Mouse (Mus musculus): ENCODE measurements at regions not wholly inside any gene's neighbourhood (a gene's known extent, or its start where the extent isn't known, plus 50 kb on each side); places are given as distances from the start of the nearest gene placed in this dataset.

DNA sequence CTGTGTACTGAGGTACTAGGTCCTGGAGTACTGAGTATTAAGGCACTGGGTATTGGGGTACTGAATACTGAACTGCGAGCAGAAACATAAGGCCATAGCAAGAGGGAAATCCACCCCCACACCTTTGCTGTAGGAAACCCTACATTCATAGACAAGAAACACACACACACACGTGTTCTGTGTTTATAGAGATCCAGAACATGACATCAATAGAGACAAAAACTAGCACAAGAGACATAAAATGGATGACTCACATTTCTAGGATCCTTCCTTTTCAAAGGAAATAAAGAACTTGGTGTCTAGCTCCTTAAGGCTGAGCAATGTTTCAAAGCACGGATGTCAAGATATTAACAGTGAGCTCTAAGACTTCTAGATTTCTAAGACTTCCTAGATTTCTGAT is 49.9 kb upstream of the Nepro start:
- DNase-seq, result no peak

DNA sequence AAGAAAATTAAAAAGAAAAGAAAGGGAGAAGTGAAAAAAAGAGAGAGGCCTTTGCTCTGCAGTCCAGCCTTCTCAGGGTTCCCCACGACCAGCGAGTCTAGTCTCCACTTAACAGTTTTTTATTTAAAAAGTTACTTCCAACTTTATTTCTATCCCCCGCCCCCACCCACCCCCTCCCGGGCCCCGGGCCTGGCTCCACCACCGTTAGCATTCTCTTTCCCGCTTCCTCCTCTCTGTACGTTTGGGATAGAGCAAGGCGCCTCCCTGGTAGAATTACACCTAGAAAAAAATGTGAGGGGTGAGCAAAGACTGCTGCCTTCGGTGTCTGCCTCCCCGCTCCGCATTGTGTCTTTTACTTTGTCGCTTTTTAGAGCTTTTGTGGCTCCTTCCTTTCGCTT is 51.7 kb upstream of the Nepro start:
- no peak for DNase-seq

DNA sequence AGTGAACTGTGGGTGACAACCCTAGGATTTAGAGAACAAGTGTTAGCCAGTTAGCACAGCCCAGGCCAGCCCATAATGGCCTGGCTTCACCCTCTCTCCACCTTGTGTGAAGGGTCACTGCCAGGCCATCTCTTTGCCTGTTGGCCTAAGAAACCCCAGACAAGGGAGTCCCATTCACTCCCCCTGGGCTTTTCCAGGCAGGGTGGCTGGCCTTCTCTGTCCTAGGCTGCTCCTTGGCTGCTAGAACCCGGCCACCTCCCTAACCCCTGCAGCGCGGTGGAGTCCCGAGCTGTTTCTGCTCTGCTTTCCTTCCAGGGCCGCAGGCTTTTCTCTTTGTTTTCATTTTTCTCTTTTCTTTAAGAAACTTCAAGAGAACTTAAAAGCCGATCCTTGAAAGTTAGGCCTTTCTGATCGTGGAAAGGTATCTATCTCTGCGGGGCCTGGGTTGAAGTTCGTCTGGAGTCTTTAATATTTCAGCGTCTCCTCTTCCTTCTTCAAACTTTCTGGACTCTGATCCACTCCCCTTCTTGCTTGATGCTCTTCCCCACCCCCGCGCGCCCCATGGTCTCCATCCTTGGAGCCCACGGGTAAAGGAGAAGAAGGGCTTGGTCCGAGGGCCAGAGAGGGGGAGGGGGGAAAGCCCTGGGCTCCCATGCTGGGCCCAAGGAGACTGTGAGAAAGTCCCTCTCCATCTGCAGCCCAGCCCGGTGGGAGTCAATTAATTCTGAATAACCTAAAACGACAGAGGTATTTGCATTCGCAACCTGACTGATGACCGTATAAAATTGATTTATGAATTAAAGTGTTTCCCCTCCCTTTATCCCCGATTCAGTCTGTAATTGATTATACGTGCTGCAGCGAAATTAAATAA is 52.3 kb upstream of the Nepro start:
- DNase-seq, result no peak

DNA sequence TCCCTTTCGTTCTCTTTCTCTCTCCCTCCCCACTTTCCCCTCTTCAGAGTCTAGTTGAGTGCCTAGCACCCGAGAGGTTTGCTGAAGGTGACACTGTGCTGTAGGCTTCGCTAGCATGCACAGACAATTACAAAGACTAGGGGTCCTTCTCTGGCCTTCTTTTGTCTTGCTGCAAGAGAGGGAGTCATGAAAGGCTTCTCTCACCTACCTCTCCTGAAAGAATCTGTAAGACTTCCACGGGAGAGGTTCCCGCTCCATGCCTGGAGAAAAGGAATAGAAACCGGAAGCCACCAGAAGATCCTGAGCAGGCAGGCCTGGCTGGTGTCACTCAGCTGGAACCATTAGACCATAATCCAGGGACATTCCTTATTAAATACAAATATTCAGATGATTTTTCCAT is 56.0 kb upstream of the Nepro start:
- DNase-seq, result no peak

DNA sequence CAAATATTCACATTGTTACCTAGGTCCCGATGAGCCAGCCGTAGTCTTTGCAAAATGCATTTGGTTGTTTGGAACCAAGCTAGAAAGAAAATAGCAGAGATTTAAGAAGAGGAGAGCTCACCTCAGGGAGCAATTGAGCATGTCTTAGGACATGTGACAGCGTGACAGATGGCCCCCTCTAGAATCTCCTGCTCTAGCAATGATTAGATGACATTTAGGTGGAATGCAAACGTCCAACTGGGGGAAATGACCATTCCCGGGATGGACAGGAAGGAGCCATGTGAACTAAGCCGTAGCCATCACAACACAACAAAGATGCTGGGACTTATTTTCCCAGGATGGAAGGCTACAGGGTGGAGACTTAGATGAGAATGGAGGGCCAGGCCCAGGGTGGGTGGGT is 57.0 kb upstream of the Nepro start:
- DNase-seq, result no peak

DNA sequence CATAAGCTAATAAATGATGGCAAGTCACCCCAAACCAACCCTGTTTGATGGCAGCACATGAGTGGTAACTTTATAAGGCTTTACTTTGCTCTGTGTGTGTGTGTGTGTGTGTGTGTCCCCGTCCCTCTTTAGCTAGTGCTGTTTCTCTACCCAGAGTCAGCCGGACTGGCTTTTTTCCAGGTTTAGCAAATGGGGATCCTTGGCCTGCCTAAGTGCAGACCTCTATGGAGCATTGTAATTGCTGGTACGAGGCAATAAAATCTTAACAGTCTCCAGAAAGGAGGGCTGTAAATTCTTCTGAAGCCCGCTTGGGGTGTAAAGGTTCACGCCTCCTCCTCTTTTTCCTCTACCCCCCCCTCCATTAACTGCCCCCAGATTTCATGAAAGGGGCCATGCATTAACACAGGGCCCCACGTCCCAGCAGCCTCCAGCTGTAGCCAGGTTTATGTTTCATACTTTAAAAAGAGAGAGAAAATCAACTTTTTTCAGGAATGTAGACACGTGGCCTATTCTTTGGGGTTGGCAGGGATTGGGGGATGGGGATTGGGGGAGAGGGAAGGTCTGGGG is 57.6 kb upstream of the Nepro start:
- DNase-seq, result peak; percentile 42

DNA sequence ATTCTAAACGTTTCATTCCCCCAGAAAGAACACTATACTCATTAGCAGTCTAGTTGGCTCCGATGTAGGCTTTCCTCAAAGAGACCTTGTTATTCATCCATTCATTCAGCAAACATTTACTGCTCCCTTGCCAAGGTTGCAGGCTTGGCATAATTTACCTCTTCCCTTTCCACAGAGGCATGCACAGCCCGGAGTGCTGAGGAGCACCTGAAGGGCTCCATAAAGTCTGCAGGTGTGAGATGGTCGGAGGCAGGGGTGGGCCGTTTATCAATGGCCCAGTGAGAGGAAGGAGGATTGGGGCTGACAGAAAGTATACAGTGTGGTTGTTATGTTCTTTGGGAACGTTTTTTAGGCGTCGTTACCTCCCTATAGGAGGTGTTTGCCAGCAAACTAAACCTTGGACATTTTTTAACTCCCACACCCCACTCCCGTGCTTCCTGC is 58.6 kb upstream of the Nepro start:
- peak; percentile 37 for DNase-seq

DNA sequence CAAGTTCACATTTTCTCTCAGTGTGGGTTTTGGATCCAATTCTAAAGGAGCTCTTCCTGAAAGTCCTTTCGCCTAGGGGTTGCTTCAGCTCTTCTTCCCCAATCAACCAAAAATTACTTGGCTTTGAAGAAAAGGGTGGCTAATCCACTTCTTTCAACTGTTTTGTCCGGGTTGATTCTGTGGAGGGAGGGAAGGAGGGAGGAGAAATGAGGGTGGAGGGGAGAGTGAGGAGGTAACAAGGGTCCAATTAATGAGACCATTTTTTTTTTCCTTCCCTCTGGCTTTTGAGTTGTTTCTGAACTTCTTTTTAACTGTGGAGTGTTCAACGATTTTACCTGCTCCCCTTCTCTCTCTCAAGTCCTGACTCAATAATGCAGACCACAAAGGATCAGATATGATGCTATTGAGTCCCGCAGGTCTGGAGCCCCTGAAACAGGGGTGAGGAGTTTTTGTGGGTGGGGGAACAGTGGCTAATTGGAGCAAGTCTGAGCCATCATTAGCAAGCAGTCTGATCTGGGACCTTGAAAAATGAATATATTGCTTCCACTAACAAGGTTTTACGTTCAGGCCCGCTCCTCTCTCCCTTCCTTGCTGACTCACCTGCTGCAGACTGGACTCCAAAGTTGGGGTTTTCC is 61.0 kb upstream of the Nepro start:
- no peak for DNase-seq

DNA sequence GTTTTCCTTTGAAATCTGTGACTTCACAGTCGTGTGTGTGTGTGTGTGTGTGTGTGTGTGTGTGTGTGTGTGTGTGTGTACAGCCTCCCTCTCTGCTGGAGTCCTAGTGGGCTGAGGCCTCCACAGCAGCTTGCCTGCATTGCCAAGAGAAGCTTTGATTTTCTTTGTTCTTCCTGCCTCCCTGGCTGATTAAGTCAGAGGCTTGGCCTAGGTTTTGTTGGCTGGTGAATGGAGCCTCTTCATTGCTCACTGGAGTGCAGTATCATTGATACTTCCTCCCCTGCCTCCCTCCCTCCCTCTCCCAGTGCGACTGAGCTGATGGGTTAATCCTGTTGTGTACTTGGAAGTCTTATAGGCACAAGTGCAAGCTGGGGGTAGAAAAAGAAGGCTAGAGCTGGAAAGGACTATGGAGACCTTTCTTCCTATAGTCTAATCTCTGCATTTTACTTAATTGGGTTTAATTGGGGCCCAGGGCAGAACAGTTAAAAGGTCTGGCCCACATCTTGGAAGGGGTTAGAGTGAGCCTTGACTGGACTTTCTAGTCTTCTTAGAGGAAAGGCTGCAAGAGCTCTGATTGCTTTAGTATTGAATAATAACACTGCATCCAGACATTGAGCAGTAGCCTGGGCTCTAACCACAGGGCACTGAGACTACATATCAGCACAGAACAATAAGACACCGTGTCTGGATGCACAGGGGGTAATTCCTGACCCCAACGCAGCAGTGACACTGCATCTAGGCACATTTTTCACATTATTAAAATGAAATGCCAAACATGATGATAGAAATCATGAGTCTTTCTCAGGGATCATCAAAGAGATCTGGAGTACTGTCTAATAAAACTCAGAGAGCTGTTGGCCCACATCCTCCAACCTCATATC is 62.9 kb upstream of the Nepro start:
- no peak for DNase-seq

DNA sequence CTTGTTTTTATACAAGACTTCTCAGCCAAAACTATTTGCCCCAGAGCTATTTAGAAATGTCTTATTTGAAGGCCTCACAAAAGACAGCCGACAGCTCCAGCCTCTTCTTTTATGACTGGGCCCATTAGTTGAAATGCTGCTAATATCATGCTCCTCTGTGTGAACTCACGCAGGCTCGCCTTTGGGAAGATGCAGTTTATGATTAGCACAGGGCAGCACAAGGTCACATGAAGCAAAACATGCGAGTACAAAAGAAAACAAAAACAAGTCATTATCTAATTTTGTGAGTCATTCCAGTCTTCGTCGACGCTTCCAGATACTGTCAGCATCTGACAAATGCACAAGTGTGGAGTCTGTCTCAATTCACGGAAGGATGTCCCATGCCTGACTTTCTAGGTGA is 65.8 kb upstream of the Nepro start:
- peak; percentile 12 for DNase-seq

DNA sequence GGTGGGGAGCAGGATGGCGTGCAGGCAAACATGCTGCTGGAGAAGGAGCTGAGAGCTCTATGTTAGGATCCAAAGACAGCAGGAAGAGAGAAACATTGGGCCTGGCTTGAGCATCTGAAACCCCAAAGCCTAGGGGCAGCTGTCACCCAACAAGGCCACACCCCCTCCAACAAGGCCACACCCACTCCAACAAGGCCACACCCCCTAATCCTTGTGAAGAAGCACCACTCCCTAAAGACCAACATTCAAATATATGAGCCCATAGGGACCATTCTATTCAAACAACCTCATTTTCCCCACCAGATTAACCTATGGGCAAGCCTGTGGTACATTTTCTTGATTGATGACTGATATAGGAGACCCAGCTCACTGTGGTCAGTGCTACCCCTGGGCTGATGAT is 67.9 kb upstream of the Nepro start:
- no peak for DNase-seq

DNA sequence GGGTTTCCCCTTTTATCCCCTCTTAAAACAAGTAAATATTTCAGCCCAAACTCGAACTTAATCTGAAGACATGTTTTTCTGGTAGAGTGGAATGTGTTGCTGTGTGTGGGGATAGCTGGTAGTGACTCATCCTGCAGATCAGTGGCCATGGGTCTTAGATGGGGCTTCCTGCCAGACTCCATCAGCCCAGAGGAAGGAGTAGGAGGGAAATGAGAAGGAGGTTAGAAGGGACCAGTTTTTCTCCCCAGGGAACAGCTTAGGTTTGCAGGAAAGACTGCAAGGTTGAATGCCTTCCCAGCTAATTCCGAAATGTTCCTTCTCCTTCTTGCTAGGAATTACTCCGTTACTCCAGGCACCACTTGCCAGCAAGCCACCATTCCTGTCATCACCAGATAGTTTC is 68.8 kb upstream of the Nepro start:
- no peak for DNase-seq

DNA sequence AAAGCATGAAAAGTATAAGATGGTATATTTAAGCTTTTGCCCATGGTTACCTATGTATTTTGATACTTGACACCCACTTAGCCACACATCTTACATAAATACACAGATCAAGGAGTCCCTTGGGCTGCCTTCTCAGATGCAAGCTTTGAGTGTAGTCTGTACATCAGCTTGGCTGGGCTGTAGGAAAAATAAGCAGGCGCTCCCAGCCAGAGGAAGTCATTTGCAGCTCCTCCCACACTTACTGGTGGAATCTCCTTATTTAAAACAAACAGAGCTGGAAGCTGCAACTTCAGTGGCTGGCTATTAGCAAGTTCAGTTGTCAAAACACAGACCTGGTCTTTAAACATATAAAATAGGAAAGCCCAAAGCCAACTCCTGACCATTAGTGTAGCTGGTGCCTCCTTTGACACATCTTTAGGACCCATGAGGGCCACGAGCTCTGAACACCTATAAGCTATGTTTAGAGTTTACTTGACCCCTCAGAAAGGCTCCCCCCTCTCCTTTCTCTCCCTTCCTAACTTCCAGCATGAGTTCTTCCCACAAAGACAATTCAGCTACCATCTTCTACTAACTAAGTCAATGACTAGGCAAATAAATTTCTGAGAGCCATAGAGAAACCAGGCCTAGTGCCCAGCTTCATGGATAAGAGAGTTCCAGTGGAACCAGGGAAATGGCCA is 75.4 kb upstream of the Nepro start:
- no peak for DNase-seq

DNA sequence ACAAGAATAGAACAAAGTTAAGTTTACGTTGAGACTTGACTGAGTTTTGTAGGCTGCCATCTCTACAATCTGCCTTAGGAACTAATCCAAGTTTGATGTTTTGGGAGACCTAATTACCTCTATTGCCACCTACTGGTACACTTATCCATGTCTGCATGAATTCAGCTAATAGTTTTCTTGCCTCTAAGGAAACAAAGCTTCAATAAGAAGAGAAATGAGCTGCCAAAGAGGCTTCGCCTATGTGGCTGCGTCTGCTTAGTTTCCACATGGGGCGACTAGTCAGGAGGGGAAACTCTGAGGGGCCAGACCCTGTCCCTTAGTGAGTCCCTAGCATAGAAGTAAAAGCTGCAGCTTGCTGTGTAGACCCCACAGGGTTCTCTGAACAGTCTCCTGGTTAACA is 80.1 kb upstream of the Nepro start:
- no peak for DNase-seq

DNA sequence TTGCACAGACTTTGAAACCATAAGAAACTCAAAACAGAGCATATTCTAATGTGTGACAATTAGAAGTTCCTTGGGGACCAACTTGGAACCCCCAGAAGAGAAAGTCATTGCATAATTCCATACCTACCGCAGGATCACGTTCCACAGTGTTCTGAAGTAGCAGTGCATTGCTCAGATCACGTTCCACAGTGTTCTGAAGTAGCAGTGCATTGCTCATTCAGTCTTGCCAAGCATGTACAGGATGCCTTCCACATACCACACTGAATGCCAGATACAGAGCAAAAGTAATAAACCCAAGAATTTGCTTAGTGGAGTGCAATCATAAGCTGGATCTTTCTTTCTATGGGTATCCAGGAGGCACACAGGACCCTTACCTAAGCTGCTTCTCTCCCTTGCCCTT is 78.4 kb upstream of the Boc start:
- no peak for DNase-seq

DNA sequence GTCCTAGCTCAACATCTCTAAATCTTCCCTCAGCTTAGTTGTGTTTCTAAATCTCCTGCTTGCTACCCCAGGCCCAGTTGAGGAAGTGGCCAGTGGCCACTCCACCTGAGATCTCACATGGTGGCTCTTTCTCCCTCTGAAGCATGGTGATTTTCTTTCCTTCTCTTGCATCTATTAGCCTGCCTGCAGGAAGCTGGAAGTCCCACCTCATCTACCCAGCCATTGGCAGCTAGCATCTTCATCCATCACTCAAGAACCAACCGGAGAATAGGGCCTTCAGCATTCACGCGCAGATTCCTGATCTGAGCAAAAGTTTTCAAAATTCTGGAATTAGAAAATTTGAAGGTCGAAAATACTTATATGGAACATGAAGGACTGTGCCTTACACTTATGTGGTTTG is 75.8 kb upstream of the Boc start:
- no peak for DNase-seq

DNA sequence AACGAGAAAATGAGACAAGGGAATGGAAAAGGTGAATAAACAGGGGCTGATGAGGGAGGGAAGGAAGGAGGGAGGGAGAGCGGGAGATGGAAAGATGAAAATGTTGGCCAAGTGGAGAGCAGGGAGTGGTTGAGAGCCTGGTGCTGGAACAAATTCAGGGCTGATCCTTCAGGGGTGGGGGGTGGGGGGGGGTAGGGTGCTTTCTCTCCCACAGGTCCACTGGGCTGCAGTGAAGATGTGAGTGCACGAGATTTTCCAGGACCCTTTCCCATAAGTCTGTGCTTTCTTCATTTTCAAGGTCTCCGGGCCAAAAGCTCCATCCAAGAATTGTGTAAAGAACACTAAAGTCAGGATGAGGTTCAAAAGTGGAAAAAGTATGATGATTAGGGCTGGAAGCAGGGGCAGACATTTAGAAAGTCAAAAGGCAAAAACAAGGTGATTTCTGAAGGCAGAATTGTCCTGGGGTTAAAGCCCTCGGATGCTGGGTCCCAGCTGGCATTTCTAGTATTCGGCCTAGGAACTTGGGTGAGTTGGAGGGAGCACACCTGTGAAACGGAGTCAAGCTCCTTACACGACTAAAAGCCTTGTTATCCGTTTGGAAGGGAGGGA is 74.5 kb upstream of the Boc start:
- no peak for DNase-seq

DNA sequence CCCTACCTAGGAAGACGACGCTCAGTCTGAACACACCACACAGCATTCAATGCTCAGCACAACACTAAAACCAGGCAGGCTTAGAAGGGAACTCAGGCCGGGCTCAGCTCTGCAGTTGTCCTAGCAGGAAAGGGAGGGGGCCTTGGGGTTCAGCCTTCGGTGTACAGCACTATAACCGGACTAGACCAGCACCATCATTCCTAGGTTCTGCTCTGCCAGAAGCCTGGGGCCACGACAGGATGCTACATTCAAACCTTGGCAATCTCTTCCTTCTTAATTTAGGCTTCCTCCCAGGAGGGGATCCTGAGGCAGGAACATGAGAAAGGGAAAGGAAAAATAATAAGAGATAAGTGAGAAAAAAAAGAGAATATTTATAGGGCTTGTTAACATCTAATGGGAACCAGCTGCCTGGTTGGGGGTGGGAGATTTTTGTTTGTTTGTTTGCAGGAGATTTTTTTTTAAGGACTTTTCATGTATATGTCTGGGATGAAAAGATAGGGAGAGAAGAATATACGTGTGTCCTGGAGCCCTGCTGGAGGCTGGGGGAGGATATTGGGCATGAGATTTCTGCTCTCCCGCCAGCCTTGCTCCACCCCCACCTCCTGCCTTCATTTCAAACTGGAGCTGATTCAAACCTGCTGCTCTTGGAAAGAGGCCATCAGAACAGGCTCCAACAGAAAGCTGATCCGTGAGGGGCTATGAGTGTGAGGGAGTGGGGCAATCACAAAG is 73.8 kb upstream of the Boc start:
- DNase-seq, result peak; percentile 53

DNA sequence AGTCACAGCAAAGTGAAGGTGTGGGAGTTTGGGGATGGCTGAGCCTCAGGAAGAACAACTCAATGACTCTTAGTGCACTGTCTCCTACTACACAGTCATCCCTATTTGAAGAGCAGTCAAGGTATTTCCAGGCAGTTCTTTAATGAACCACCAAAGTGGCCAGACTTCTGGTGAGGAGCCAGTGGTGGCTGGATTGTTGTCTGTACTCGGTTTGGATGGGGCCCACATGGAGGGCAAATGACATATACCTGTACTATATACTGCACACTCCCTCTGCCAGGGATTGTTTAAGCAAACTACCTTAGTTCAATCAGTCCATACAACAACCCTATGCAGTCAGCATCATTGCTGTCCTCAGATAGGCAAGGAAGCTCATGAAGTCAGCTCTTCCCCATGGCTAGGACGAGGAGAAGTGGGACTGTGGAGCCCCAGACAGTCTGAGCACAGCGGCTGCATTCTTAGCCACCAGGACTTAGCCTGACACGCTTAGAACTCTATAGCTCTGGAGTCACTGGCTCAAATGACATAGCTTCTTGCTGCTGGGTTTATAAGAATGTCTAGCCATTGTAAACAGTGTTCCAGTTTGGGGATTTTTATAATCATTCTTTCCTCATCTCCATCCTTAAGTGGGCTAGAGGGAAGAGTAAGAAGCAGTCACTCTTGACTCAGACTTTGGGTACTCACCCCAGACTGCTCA is 72.8 kb upstream of the Boc start:
- no peak for DNase-seq

DNA sequence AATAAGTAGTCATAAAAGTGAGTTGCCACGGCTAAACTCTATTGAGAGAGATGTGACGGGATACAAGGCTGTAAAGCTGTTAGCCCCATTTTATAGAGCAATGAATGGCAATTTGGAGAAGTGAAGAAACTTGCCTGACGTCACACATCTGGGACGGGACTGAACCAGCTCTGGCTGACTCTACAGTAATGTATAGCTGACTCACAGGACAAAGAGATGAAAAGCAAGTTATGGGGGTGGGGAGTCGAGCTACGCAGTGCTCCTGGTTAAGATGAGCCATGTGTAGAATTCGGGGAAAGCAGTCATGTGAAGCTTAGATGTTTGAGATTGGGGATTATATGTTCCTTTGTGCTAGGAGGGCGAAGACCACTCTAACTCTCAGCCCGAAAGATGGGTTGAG is 72.2 kb upstream of the Boc start:
- no peak for DNase-seq

All from adrenal gland, postnatal 14 days (tissue).